Mouse (Mus musculus) liver, embryonic 18 days (tissue): ENCODE data around the gene Ecm2. TPM values are rescaled to one million over a fixed set of nuclear protein-coding genes. Genes with fewer than 3 reads are reported as not detected.

Experiments used
- polyA plus RNA-seq: library from polyadenylated mRNA; depleted of rRNA; stranded (reverse); fragments of >200 nt; gene quantifications from 2 replicates; pipeline ENCODE4 v1.2.3, GENCODE M21; 2012; rRNA removed

The Ecm2 gene
- 0.48 and 0.49 TPM in 2 replicates for polyA plus RNA-seq

DNA sequence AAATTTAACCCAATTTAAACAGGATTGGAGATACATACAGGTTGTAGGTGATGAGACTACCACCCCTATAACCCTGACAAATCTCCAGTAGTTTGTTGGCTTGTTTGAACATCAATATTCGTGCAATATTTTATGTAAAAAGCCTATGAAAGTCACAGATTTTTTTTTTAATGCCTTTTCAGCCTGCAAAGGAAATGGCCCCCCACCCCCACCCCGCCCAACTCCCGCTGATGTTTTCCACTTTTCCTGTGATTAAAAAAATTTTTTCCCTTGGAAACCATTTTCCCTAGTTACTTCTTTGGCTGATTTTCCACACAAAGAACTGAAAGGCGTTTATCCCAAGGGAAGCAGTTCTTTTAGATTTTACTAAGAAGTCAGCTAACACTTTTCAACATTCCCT lies at the start of gene Ecm2:
TSS of gene Ecm2 (plus strand) at position 301 of the 400 bp plus-strand sequence.

DNA sequence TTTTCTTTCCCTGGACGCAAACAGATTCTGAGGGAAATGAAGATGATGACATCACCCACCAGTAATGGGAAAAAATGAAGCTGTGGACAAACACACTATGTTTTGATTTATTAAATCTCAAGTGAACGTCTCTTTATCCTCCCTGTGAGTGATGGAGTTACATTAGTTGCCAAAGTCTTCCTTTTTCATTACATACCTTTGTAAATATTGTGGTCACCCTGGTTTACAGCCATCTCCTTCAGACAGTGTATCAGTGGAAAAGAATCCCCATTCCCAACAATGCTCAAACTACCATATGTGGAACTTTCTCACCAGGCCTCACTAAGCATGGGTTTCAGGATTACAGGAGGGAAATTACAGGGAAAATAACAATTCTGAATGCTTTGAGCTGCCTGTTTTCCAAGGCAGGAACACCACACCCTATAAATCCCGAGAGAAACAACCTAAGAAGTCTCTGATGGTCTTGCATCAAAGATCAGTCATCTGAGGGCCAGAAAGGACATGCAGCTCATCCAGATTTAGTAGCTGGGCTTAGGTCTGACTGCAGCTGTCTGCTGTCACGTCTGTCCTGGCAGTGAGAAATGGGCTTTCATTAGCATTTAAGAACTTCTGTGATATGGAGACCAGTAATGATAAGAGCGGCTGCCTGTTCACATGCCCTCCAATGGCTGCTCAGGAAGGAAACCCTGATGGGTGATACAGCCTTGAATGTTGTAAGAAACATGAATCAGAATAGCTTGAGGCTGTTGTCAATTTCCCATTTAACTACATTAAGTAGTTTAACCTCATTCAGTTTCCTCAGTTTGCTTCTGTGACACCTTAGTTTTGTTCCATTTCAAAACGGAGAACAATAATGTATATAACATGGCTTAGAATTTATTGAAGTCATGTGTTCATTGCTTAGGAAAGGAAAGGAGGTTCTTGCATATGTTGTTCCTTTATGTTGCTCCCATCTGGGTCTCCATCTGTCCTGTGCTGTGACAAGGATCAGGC lies 11.9 kb upstream of the Ecm2 start, which contains the start of gene Tes3-ps:
TSS of gene Tes3-ps (plus strand) at position 943 of the 993 bp plus-strand sequence.

GRCm38 (mm10) chr13:49544279-49544678 lies 39.7 kb downstream of the Ecm2 start, which contains the start of gene Aspn:
TSS of gene Aspn (plus strand) at chr13:49544443.

DNA sequence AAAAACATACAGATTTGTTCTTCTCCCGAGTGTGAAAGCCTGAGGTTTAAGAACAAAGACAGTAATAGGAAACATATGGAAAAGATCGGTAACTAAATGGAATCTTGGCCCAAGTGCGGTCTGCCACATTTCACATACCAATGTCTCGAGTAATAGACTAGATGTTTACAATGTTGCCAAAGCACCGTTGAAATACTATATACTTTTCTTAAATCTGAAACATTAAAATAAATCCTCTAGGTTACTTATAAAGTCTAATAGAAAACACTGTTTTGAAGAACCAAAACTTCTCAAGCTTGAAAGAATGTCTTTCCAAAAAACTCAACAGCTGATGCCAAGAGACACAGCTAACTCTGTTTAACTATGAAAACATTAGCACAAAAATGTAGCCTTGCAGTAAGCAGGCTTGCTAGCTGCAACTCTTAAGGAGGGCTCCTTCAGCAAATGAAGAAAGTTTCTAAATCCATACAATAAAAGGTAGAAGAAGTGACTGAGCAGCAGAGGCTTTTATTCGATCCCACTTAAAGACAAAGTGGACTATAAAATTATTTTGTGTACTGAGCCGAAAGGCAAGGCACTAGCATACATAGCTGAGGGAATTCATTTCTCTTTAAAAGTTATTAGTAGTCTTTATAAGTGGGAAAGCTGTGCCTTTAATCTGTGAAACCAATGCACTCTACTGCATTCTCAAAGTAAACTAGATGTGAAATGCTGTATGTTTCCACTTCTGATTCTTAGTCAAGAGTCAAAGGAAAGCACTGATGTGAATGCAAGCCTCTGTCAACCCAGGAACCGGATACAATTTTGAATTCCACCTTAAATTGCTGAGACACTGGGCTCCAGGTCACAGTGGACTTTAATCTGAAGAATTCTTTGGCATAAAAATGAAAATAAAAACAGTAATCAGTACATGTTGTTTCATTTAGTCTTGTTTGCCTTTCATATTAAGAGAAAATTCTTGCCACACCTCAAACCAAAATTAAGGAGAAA lies 77.2 kb downstream of the Ecm2 start, which contains the start of gene Omd:
TSS of gene Omd (plus strand) at position 922 of the 990 bp plus-strand sequence.

Other genes with a start within 250 kb of the Ecm2 start
- 1.7 and 2.0 TPM in 2 replicates for gene Fgd3, start 184.5 kb upstream of the Ecm2 start, polyA plus RNA-seq
- 5.8 and 6.3 TPM in 2 replicates for gene Bicd2, start 163.2 kb upstream of the Ecm2 start, polyA plus RNA-seq
- 3.6 and 3.7 TPM in 2 replicates for gene Ippk, start 83.6 kb upstream of the Ecm2 start, polyA plus RNA-seq
- 0.06 and 0.07 TPM in 2 replicates for gene Tes3-ps, start 11.5 kb upstream of the Ecm2 start, polyA plus RNA-seq
- 0.50 and 0.90 TPM in 2 replicates for gene Aspn, start 39.6 kb downstream of the Ecm2 start, polyA plus RNA-seq
- gene Omd, start 77.7 kb downstream of the Ecm2 start, polyA plus RNA-seq: 0.02 TPM in 2 replicates
- 1.2 and 1.3 TPM in 2 replicates for gene Ogn, start 103.2 kb downstream of the Ecm2 start, polyA plus RNA-seq
- 3.8 and 4.2 TPM in 2 replicates for gene Cenpp, start 148.0 kb downstream of the Ecm2 start, polyA plus RNA-seq
- gene Nol8, start 148.3 kb downstream of the Ecm2 start, polyA plus RNA-seq: 3.4 TPM in 2 replicates
- 27.3 and 29.8 TPM in 2 replicates for gene Iars, start 177.3 kb downstream of the Ecm2 start, polyA plus RNA-seq